Mouse (Mus musculus): ENCODE data around the gene Nipsnap1. TPM values are rescaled to one million over a fixed set of nuclear protein-coding genes. Genes with fewer than 3 reads are reported as not detected.

The Nipsnap1 gene
- total RNA-seq (2021) = 23.1 and 41.1 TPM in 2 replicates
- long read RNA-seq, experiment 1, transcript Nipsnap1-201 (10 exons, 1,926 nt) = major isoform, 32 of 35 reads
- long read RNA-seq, experiment 1, partial matches to known transcripts = 0 of 35 reads
- long read RNA-seq, experiment 1, other reads (novel, unspliced or antisense) = 3 of 35 reads
- long read RNA-seq, experiment 2, transcript Nipsnap1-201 (10 exons, 1,926 nt) = major isoform, 37 of 44 reads
- long read RNA-seq, experiment 2, partial matches to known transcripts = 1 of 44 reads
- long read RNA-seq, experiment 2, other reads (novel, unspliced or antisense) = 6 of 44 reads

- DNase-seq = peak; percentile 88
Measured at GRCm38 (mm10) chr11:4873755-4874475, at the start of gene Nipsnap1. Gene Nipsnap1, plus strand, starts transcription at chr11:4873951.

GRCm38 (mm10) chr11:4826152-4826778, 47.5 kb upstream of the Nipsnap1 start:
- no peak for DNase-seq

- no peak for DNase-seq
Measured at GRCm38 (mm10) chr11:4827340-4827739, 46.4 kb upstream of the Nipsnap1 start.

GRCm38 (mm10) chr11:4827916-4828315, 45.8 kb upstream of the Nipsnap1 start:
- no peak for DNase-seq

GRCm38 (mm10) chr11:4831066-4831465, 42.7 kb upstream of the Nipsnap1 start:
- no peak for DNase-seq

GRCm38 (mm10) chr11:4833295-4833939, 40.3 kb upstream of the Nipsnap1 start:
- DNase-seq = no peak

GRCm38 (mm10) chr11:4835436-4835835, 38.3 kb upstream of the Nipsnap1 start:
- peak; percentile 78 for DNase-seq

GRCm38 (mm10) chr11:4836755-4837154, 37.0 kb upstream of the Nipsnap1 start:
- DNase-seq = peak; percentile 77

GRCm38 (mm10) chr11:4837342-4837741, 36.4 kb upstream of the Nipsnap1 start:
- no peak for DNase-seq

GRCm38 (mm10) chr11:4838235-4838634, 35.5 kb upstream of the Nipsnap1 start:
- no peak for DNase-seq

- DNase-seq = no peak
Measured at GRCm38 (mm10) chr11:4840942-4841526, 32.7 kb upstream of the Nipsnap1 start.

GRCm38 (mm10) chr11:4848483-4849248, 25.1 kb upstream of the Nipsnap1 start:
- DNase-seq = peak; percentile 68

GRCm38 (mm10) chr11:4849258-4849943, 24.4 kb upstream of the Nipsnap1 start, which contains the start of gene Nf2:
Gene Nf2, minus strand, starts transcription at chr11:4849536.
- DNase-seq = peak; percentile 98

GRCm38 (mm10) chr11:4850404-4850803, 23.3 kb upstream of the Nipsnap1 start:
- no peak for DNase-seq

- DNase-seq = no peak
Measured at GRCm38 (mm10) chr11:4853021-4853420, 20.7 kb upstream of the Nipsnap1 start.

GRCm38 (mm10) chr11:4854181-4854580, 19.6 kb upstream of the Nipsnap1 start:
- DNase-seq = no peak

- no peak for DNase-seq
Measured at GRCm38 (mm10) chr11:4858416-4858815, 15.3 kb upstream of the Nipsnap1 start.

GRCm38 (mm10) chr11:4860986-4861385, 12.8 kb upstream of the Nipsnap1 start:
- DNase-seq = no peak

GRCm38 (mm10) chr11:4861816-4862604, 11.7 kb upstream of the Nipsnap1 start:
- no peak for DNase-seq

GRCm38 (mm10) chr11:4862730-4863129, 11.0 kb upstream of the Nipsnap1 start:
- DNase-seq = no peak

All from adrenal gland, postnatal 14 days (tissue).